Mouse (Mus musculus) right cerebral cortex, postnatal 36 days (tissue): ENCODE results near the gene Lrsam1.
"Not testable (repeated sequence)": the region's sequence is repeated elsewhere in the genome, so short reads cannot be mapped to it uniquely, and the experiment has no call there.

Experiments used
- DNase-seq, 2 experiments: peaks; one replicate each; pipeline ENCODE4 v3.0.0; 2022; ENCODE audit warnings: low spot score in 2 of 2, mixed read lengths in 1 of 2

The Lrsam1 gene

GRCm38 (mm10) chr2:32961192-32961995 is at the start of gene Lrsam1, which contains the start of gene Rpl12:
TSS of gene Lrsam1 (minus strand) at chr2:32961614.
TSS of gene Rpl12 (plus strand) at chr2:32961559.
- peak; percentile 88 to 89 for DNase-seq

GRCm38 (mm10) chr2:33009055-33009454 is 47.6 kb upstream of the Lrsam1 start:
- DNase-seq: not testable (repeated sequence)

- DNase-seq: no peak
These were observed 43.6 kb upstream of the Lrsam1 start for GRCm38 (mm10) chr2:33005041-33005440.

- DNase-seq: no peak
These were observed 40.7 kb upstream of the Lrsam1 start for GRCm38 (mm10) chr2:33002144-33002543.

GRCm38 (mm10) chr2:32999752-33000151 is 38.3 kb upstream of the Lrsam1 start:
- no peak for DNase-seq

- DNase-seq: no peak
These were observed 36.4 kb upstream of the Lrsam1 start for GRCm38 (mm10) chr2:32997792-32998191.

GRCm38 (mm10) chr2:32997081-32997480 is 35.7 kb upstream of the Lrsam1 start:
- DNase-seq: no peak

- no peak for DNase-seq
These were observed 30.7 kb upstream of the Lrsam1 start for GRCm38 (mm10) chr2:32992130-32992529.

- no peak for DNase-seq
These were observed 28.9 kb upstream of the Lrsam1 start for GRCm38 (mm10) chr2:32990167-32990832.

GRCm38 (mm10) chr2:32989376-32989775 is 28.0 kb upstream of the Lrsam1 start:
- no peak for DNase-seq

GRCm38 (mm10) chr2:32985844-32986243 is 24.4 kb upstream of the Lrsam1 start:
- DNase-seq: no peak

- no peak for DNase-seq
These were observed 22.2 kb upstream of the Lrsam1 start for GRCm38 (mm10) chr2:32983617-32984016.

- DNase-seq: no peak
These were observed 21.3 kb upstream of the Lrsam1 start for GRCm38 (mm10) chr2:32982700-32983099.

- peak; percentile 91 to 95 for DNase-seq
These were observed 20.4 kb upstream of the Lrsam1 start, which contains the start of gene Slc2a8 for GRCm38 (mm10) chr2:32981725-32982271. TSS of gene Slc2a8 (minus strand) at chr2:32982083.

GRCm38 (mm10) chr2:32981281-32981680 is 19.9 kb upstream of the Lrsam1 start:
- no peak for DNase-seq

- no peak for DNase-seq
These were observed 18.3 kb upstream of the Lrsam1 start for GRCm38 (mm10) chr2:32979675-32980074.

GRCm38 (mm10) chr2:32978675-32979074 is 17.3 kb upstream of the Lrsam1 start:
- no peak for DNase-seq

GRCm38 (mm10) chr2:32977114-32977513 is 15.7 kb upstream of the Lrsam1 start:
- no peak for DNase-seq

GRCm38 (mm10) chr2:32974216-32974615 is 12.8 kb upstream of the Lrsam1 start:
- DNase-seq: no peak

GRCm38 (mm10) chr2:32971235-32971634 is 9.8 kb upstream of the Lrsam1 start:
- DNase-seq: no peak

GRCm38 (mm10) chr2:32969326-32969725 is 7.9 kb upstream of the Lrsam1 start:
- peak in 1 of 2 experiments; percentile 60 for DNase-seq

- no peak for DNase-seq
These were observed 6.7 kb upstream of the Lrsam1 start for GRCm38 (mm10) chr2:32968024-32968614.
